Mouse (Mus musculus) limb, embryonic 11.5 days (tissue): Measurements from ENCODE around the gene Cdkn1a. TPM values are rescaled to one million over a fixed set of nuclear protein-coding genes. Genes with fewer than 3 reads are reported as not detected.
"Not testable (repeated sequence)": the region's sequence is repeated elsewhere in the genome, so short reads cannot be mapped to it uniquely, and the experiment has no call there.

ENCODE experiments used
- ATAC-seq: fragments of 200-750 bp; cut with Nextera tagmentation; 2 replicates; pipeline ENCODE4 v1.8.0; 2017; ENCODE audit warnings: low read depth; ENCODE audit not compliant: insufficient number of reproducible peaks, low FRiP score, low TSS enrichment
- DNase-seq: peaks from one replicate; pipeline ENCODE4 v3.0.0-alpha.2; 2015; ENCODE audit warnings: low spot score
- H3K27ac ChIP-seq: fragments of 300-500 bp; sonication (generic); replicated peaks from 2 replicates; pipeline ENCODE4 v1.5.1; 2014; ENCODE audit warnings: low read depth, mild to moderate bottlenecking, low read length
- H3K27me3 ChIP-seq: fragments of 300-500 bp; sonication (generic); 2 replicates; pipeline ENCODE4 v1.6.1; 2014; ENCODE audit warnings: mild to moderate bottlenecking, low read length, mixed read lengths; ENCODE audit not compliant: control insufficient read depth, insufficient read depth
- H3K36me3 ChIP-seq: fragments of 300-500 bp; sonication (generic); 2 replicates; pipeline ENCODE4 v1.6.1; 2014; ENCODE audit warnings: mild to moderate bottlenecking, low read length, moderate library complexity, mixed read lengths; ENCODE audit not compliant: control insufficient read depth, insufficient read depth
- H3K4me1 ChIP-seq: fragments of 300-500 bp; sonication (generic); 2 replicates; pipeline ENCODE4 v1.6.1; 2014; ENCODE audit warnings: low read length, mixed read lengths; ENCODE audit not compliant: control insufficient read depth, insufficient read depth
- H3K4me2 ChIP-seq: fragments of 300-500 bp; sonication (generic); 2 replicates; pipeline ENCODE4 v1.6.1; 2014; ENCODE audit warnings: low read depth, mild to moderate bottlenecking, moderate library complexity; ENCODE audit not compliant: severe bottlenecking
- H3K4me3 ChIP-seq: fragments of 300-500 bp; sonication (generic); 2 replicates; pipeline ENCODE4 v1.5.1; 2014; ENCODE audit warnings: low read depth, low read length
- H3K9ac ChIP-seq: fragments of 300-500 bp; sonication (generic); 2 replicates; pipeline ENCODE4 v1.6.1; 2014; ENCODE audit warnings: mild to moderate bottlenecking, low read length
- H3K9me3 ChIP-seq: fragments of 300-500 bp; sonication (generic); 2 replicates; pipeline ENCODE4 v1.6.1; 2016; ENCODE audit warnings: low read length; ENCODE audit not compliant: control insufficient read depth
- WGBS: fragments of 180-500 bp; shearing (Covaris S2); extraction: QIAGEN DNeasy Blood & Tissue Kit; methylation state at CpG from one replicate; pipeline ENCODE4 v1.1.7; 2014; 5-methylcytosine and 5-hydroxymethylcytosine counted together
- polyA plus RNA-seq: library from polyadenylated mRNA; unstranded; fragments of >200 nt; fragmentation: Nextera tagmentation; extraction: Ambion mirVana; gene quantifications from 2 replicates; pipeline ENCODE4 v1.2.1, GENCODE M21; 2014

The Cdkn1a gene
- polyA plus RNA-seq = 40.7 and 41.5 TPM in 2 replicates

DNA sequence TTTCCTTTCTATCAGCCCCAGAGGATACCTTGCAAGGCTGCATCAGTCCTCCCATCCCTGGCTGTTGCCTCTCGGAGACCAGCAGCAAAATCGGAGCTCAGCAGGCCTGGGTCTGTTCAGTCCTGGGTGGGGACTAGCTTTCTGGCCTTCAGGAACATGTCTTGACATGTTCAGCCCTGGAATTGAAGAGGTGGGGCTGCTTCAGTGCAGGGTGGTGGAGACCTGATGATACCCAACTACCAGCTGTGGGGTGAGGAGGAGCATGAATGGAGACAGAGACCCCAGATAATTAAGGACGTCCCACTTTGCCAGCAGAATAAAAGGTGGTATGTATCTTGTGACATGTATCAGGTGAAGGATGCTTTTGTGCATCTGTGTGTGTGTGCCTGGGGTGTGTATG is at the start of gene Cdkn1a:
Cdkn1a (plus strand) TSS at position 201 of the 400 bp plus-strand sequence.
- DNase-seq (no peak), ATAC-seq (no peak)
- Histone ChIP-seq H3K4me2 (no peak within 1 kb of the TSS), H3K9ac (no peak within 1 kb of the TSS), H3K4me3 (no peak within 1 kb of the TSS), H3K27me3 (peaks cover 18% of the 10 kb centered on the region), H3K9me3 (no peaks in the 10 kb centered on the region), H3K27ac (no peak within 1 kb of the TSS), H3K36me3 (no peaks in the 10 kb centered on the region), H3K4me1 (peaks cover 19% of the 10 kb centered on the region)
- WGBS = 73% methylated on average over 3 of the region's 3 CpGs

DNA sequence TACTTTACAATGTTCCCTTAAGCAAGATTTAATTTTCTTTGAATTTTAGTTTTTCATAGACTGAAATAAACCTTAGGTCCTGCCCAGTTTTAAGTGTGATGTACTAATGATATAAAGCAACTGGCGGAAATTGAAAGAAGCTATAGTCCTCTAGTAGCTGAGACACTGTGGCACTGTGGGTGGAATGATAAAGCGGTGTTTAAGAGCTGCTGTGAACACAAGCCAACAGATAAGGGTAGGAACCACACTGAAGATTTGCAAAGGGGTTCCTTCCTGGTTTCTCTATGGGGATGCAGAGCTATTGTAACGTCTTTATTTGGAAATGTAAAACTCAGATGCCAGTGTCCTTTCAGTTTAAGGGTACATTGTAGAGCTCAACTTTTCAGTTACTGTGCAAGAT is 49.1 kb upstream of the Cdkn1a start:
- not testable (repeated sequence) for H3K4me1 ChIP-seq, ATAC-seq, H3K9ac ChIP-seq, H3K27ac ChIP-seq, DNase-seq, H3K4me3 ChIP-seq, H3K27me3 ChIP-seq, H3K4me2 ChIP-seq, H3K9me3 ChIP-seq
- 93% methylated on average over 3 of the region's 3 CpGs for WGBS
- H3K36me3 ChIP-seq = peaks cover 53% of the 10 kb centered on the region

DNA sequence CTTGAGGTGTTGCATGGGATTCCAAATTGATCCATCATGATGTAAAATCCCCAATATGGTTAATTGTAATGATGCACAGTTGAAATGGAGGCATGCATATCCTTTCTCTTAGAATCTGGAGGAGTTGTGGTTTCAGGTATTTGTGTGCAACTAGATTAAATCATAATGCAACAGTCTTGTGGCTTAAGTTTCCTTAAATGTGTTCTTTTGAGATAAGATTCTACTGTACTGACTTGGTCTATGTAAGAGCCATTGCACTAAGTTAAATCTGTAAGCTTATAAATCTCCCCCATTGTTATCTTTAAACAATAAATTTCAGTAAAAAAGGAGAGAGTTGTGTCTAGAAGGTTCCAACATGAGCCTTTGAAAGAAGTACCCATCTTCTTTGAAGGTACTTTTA is 48.2 kb upstream of the Cdkn1a start:
- H3K9me3 ChIP-seq = 0 out of 2 replicates have a peak, but pooled peaks cover 3% of the 10 kb centered on the region
- no peak overlapping the region for H3K4me2 ChIP-seq
- no peaks in the 10 kb centered on the region for H3K4me1 ChIP-seq
- H3K4me3 ChIP-seq = no peak overlapping the region
- no peaks in the 10 kb centered on the region for H3K27me3 ChIP-seq
- H3K9ac ChIP-seq = no peak overlapping the region
- no peak overlapping the region for H3K27ac ChIP-seq
- peaks cover 47% of the 10 kb centered on the region for H3K36me3 ChIP-seq
- ATAC-seq (no peak), DNase-seq (no peak)

DNA sequence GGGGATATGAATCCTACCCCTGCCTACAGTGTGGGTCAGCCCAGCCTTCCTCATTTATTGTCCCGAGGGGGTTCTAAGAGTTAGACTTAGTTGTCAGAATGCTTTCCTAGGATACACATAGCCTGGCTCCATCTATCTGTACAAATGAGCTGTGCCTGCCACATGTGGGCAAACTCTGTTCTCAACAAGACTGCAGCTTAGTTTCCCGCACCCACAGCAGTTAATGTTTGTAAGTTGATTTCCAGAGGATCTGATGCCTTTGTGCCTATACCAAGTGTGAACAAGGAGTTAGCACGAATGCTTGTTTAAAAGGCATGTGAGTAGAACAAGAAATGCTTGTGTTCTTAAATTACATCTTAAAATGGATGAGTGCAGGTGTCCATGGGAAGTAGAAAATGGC is 47.2 kb upstream of the Cdkn1a start:
- H3K27ac ChIP-seq = no peak overlapping the region
- peaks cover 39% of the 10 kb centered on the region for H3K36me3 ChIP-seq
- WGBS = 91% methylated on average over 3 of the region's 3 CpGs
- no peak overlapping the region for H3K4me2 ChIP-seq
- no peaks in the 10 kb centered on the region for H3K27me3 ChIP-seq
- ATAC-seq = no peak
- H3K4me1 ChIP-seq = no peaks in the 10 kb centered on the region
- no peak overlapping the region for H3K4me3 ChIP-seq
- no peak overlapping the region for H3K9ac ChIP-seq
- DNase-seq = no peak
- 0 out of 2 replicates have a peak, but pooled peaks cover 3% of the 10 kb centered on the region for H3K9me3 ChIP-seq

DNA sequence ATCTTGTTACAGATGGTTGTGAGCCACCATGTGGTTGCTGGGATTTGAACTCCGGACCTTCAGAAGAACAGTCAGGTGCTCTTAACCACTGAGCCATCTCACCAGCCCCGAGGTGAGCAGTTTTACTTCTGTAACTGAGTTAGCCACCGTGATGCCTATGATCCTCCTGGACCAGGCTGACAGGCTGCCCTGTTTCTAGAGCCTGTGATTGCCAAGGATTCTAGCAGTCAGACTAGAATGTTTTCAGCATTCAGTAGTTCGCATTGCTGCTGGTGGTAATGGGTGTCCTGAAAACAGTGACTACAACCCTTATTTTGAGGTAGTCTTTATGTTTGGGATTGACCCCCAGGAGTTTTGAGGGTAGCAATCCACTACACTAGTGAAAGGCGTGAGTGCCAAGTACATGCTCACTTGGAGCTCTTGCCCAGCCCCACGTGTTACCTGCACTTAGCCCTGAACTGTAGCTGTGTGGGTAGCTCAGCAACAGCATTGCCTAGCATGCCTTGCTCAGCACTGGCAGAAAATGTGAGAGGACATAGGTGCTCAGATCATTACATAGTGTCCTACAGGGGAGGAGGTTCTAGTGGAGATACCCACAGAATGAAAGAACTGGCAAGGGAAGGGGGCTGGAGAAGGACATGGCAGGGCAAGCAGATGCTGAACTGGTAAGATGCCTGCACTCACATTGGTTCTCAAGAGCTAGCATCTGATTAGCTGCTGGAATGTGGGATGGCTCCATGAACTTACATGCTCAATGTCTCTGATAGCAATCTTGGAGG is 46.4 kb upstream of the Cdkn1a start:
- Histone ChIP-seq H3K4me3 (no peak overlapping the region), H3K9me3 (0 out of 2 replicates have a peak, but pooled peaks cover 3% of the 10 kb centered on the region), H3K36me3 (peaks cover 37% of the 10 kb centered on the region), H3K4me1 (no peaks in the 10 kb centered on the region), H3K9ac (no peak overlapping the region), H3K4me2 (no peak overlapping the region), H3K27me3 (no peaks in the 10 kb centered on the region), H3K27ac (no peak overlapping the region)
- WGBS = 87% methylated on average over 6 of the region's 6 CpGs
- ATAC-seq (no peak), DNase-seq (no peak)

DNA sequence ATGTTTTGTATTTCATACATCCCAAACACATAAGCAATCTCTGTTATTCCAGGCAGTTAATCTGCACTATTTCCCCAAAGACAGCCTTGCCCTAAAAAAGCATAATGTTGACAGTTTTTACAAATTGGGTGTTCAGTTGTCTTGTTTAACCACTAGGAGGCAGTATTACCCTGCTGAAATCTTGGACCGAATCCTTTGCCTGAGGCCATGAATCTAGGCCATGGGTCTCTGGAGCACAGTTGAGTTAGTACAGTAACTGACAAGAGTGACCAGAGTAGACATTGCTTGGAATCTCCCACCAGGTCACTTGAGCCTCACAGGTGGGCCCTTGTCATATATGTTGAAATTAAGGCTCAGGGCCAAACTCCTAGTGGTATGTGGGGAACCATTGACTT is 45.9 kb upstream of the Cdkn1a start:
- no peak for ATAC-seq
- H3K4me3 ChIP-seq = no peak overlapping the region
- H3K27ac ChIP-seq = no peak overlapping the region
- 73% methylated on average over 1 of the region's 1 CpGs for WGBS
- no peak overlapping the region for H3K4me2 ChIP-seq
- DNase-seq = no peak
- no peaks in the 10 kb centered on the region for H3K4me1 ChIP-seq
- H3K9ac ChIP-seq = no peak overlapping the region
- H3K27me3 ChIP-seq = no peaks in the 10 kb centered on the region
- H3K36me3 ChIP-seq = peaks cover 32% of the 10 kb centered on the region
- 0 out of 2 replicates have a peak, but pooled peaks cover 3% of the 10 kb centered on the region for H3K9me3 ChIP-seq

DNA sequence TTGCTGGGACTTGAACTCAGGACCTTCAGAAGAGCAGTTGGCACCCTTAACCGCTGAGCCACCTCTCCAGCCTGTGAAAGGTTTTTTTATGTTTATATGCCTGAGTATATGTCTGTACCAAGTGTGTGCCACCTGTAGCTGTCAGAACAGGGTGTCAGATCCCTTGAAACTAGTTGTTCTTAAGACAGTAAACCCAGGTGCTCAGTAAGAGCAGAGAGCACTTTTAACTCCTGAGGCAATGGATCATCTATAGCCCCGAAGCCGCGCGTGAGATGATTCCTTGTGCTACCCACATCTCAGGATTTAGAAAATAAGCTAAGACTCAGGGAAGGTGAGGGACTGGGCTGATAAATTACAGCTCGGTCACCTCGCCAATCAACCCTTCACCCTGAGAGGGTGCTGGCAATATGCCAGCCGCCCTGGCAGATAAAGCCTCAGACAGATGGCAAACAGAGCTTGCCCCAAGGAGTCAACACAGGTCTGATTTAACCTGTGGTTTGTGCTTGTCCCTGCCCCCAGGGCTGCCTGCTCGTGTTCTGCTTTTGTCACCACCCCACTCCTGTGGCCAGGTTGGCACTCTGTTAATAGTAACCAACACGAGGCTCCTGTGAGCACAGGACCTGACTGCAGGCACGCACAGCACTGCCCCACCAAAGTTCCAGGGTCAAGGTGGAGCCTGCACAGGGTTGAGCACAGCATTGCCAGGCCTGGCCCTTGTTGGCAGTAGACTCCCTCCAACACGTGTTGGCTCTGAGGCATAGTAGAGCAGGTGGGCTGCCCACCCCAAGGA is 44.8 kb upstream of the Cdkn1a start:
- ATAC-seq (no peak; the same call in 1 of the 2 replicates), DNase-seq (no peak)
- 75% methylated on average over 12 of the region's 12 CpGs for WGBS
- Histone ChIP-seq H3K9ac (no peak overlapping the region), H3K27ac (no peak overlapping the region), H3K27me3 (no peaks in the 10 kb centered on the region), H3K36me3 (peaks cover 24% of the 10 kb centered on the region), H3K4me1 (peaks cover 4% of the 10 kb centered on the region; the same call in 1 of the 2 replicates), H3K4me3 (no peak overlapping the region), H3K4me2 (no peak overlapping the region), H3K9me3 (0 out of 2 replicates have a peak, but pooled peaks cover 3% of the 10 kb centered on the region)

DNA sequence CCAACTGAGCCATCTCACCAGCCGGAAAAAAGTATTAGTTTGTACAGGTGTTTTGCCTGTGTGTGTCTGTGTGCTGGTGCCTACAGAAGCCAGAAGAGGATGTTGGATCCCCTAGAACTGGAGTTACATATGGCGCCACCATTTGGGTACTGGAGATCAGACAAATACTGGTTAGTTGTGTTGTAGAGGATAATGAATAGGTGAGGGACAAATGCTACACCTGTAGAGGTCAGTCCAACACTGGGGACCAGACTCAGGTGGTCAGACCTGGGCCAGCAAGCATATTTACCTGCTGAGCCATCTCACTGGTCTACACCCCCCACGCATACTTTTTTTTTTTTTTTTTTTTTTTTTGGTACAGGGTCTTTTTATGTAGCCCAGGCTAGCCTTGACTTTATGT is 43.9 kb upstream of the Cdkn1a start:
- 0 out of 2 replicates have a peak, but pooled peaks cover 3% of the 10 kb centered on the region for H3K9me3 ChIP-seq
- no peak for ATAC-seq
- DNase-seq = no peak

More for the DNA sequence above, 43.9 kb upstream of the Cdkn1a start:
- 86% methylated on average over 2 of the region's 3 CpGs for WGBS
- H3K36me3 ChIP-seq = peaks cover 23% of the 10 kb centered on the region
- no peaks in the 10 kb centered on the region for H3K27me3 ChIP-seq
- H3K4me1 ChIP-seq = peaks cover 4% of the 10 kb centered on the region; the same call in 1 of the 2 replicates
- no peak overlapping the region for H3K4me2 ChIP-seq
- no peak overlapping the region for H3K4me3 ChIP-seq
- H3K27ac ChIP-seq = no peak overlapping the region
- H3K9ac ChIP-seq = no peak overlapping the region
